Mouse (Mus musculus) left cerebral cortex, adult 2 months (tissue): Measurements from ENCODE around the gene Ndrg2. TPM values are rescaled to one million over a fixed set of nuclear protein-coding genes. Genes with fewer than 3 reads are reported as not detected.

Experiments
- total RNA-seq, 2 experiments: library from RNA; stranded (reverse); gene quantifications; 2 replicates each; pipeline ENCODE4 v1.2.3; 2021

Gene Ndrg2
- total RNA-seq, 2 experiments from 2014 or later, result 793 to 811 TPM

Other genes starting within 250 kb of the Ndrg2 start
- not detected for gene Gm17079, start 218.7 kb downstream of the Ndrg2 start, total RNA-seq
- gene Gm5800, start 197.0 kb downstream of the Ndrg2 start, total RNA-seq, result not detected
- gene Ang4, start 140.6 kb downstream of the Ndrg2 start, total RNA-seq, result not detected
- gene AY358078, start 114.1 kb downstream of the Ndrg2 start, total RNA-seq, result not detected
- gene Ear6, start 60.5 kb downstream of the Ndrg2 start, total RNA-seq, result not detected
- gene Mettl17, start 29.3 kb downstream of the Ndrg2 start, total RNA-seq, result 10 to 100 TPM; 28.8 to 35.2 TPM
- gene Slc39a2, start 21.3 kb downstream of the Ndrg2 start, total RNA-seq, result 10 to 100 TPM in 1 of 2 experiments, 1 to 10 TPM in 1; 6.3 to 10.0 TPM
- gene Tppp2, start 4.3 kb upstream of the Ndrg2 start, total RNA-seq, result not detected
- gene Rnase13, start 8.6 kb upstream of the Ndrg2 start, total RNA-seq, result not detected
- 10 to 100 TPM; 28.8 to 31.1 TPM for gene Arhgef40, start 70.6 kb upstream of the Ndrg2 start, total RNA-seq
- gene Tmem253, start 101.5 kb upstream of the Ndrg2 start, total RNA-seq, result under 1 TPM in 1 of 2 experiments, not detected in 1; 0.37 TPM
- 10 to 100 TPM; 36.4 to 41.4 TPM for gene Zfp219, start 106.6 kb upstream of the Ndrg2 start, total RNA-seq
- gene Olfr221, start 128.3 kb upstream of the Ndrg2 start, total RNA-seq, result not detected
- gene Hnrnpc, start 189.9 kb upstream of the Ndrg2 start, total RNA-seq, result 100 to 1,000 TPM; 213 to 221 TPM
- 1 to 10 TPM; 1.5 to 1.8 TPM for gene Rpgrip1, start 196.5 kb upstream of the Ndrg2 start, total RNA-seq